Mouse (Mus musculus) hematopoietic stem cell, adult 5-6 weeks (primary cell): ENCODE results near the gene Gm20812. TPM values are rescaled to one million over a fixed set of nuclear protein-coding genes. Genes with fewer than 3 reads are reported as not detected.
"Not testable (repeated sequence)": the region's sequence is repeated elsewhere in the genome, so short reads cannot be mapped to it uniquely, and the experiment has no call there.

Source experiments
- ATAC-seq, 2 experiments: fragments of 125-278 bp in 1 of 2; replicated peaks in 1 of 2; 2 replicates each; pipeline ENCODE4 v1.8.0; 2016 to 2017; ENCODE audit warnings: inconsistent platforms in 2 of 2, mild to moderate bottlenecking in 2 of 2, moderate number of reproducible peaks in 2 of 2, low read depth in 1 of 2, moderate TSS enrichment in 1 of 2; ENCODE audit not compliant: low FRiP score in 2 of 2, poor library complexity in 2 of 2, severe bottlenecking in 2 of 2, insufficient read depth in 1 of 2, low TSS enrichment in 1 of 2
- total RNA-seq: library from RNA; stranded (forward); fragments of 172-1452, 232-1000 nt; gene quantifications from 2 replicates; pipeline ENCODE4 v1.2.3, GENCODE M21; 2017

The Gm20812 gene
- total RNA-seq = not detected in 2 replicates

- ATAC-seq = not testable (repeated sequence)
Measured at GRCm38 (mm10) chrY:12381681-12382080, at the start of gene Gm20812. Gene Gm20812 (plus strand): TSS chrY:12381981.

Other genes starting within 250 kb of the Gm20812 start
- not detected in 2 replicates for gene Gm29554, start 108.0 kb upstream of the Gm20812 start, total RNA-seq